Comparison of ENCODE assay signal across 14 mouse cellular contexts in the genomic region with DNA sequence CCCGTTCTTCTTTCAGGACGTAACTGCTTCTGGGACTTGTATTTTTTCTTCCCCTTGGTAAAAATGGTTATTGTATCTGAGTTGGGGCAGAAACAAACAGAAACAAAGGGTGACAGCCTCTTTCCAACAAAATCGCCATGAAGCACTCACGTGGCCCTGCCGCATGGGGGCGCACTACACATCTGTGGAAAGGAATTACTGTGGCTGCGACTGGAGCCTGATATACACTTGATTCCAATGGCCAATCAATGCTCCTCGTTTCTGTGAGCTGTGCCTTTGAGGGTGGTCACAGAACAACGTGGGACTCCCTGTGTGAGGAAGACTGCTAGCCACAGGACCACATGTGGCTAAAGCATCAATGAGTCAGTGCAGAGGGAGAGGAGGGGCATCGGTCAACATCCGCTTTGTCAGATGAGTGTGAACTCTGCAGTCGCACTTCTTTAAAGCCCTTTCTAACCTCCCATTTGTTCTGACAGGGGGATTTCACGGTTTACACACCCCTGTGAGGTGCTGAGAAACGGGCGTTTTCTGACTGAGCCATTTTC. TPM values are rescaled to one million over a fixed set of nuclear protein-coding genes. Genes with fewer than 3 reads are reported as not detected.
DNase-seq lines count a peak whose midpoint lies in the region; ATAC-seq and TF ChIP-seq lines count a peak whose summit lies in the region.
"Had no signal": no experiment of that assay in that cellular context is flagged by ENCODE, and none has a peak within 500 bp of the region (broad histone marks: within the 10 kb centered on the region; RNA-seq: fewer than 3 reads in every experiment).

No protein-coding gene starts in this region.

- H3K4me3 ChIP-seq in gastrocnemius, adult 2 months, result no peak overlapping the region
- no peak overlapping the region for H3K4me3 ChIP-seq in midbrain, postnatal 0 days (ENCODE audit: low read depth, low read length)
- no peak overlapping the region for H3K4me3 ChIP-seq in midbrain, embryonic 16.5 days (ENCODE audit: low read depth, low read length)
- no peak overlapping the region for H3K4me3 ChIP-seq in bone marrow, adult 2 months (replicated peaks; ENCODE audit: control insufficient read depth, low read depth, low read length)
- H3K4me3 ChIP-seq in stomach, postnatal 0 days (ENCODE audit: low read depth, low read length), result no peak overlapping the region
- H3K4me3 ChIP-seq: forebrain, embryonic 12.5 days; heart, embryonic 10.5 days; hindbrain, embryonic 13.5 days had no signal

- no peak overlapping the region for H3K27ac ChIP-seq in gastrocnemius, adult 2 months
- no peak overlapping the region for H3K27ac ChIP-seq in midbrain, postnatal 0 days (ENCODE audit: low read depth, low read length)
- no peak overlapping the region for H3K27ac ChIP-seq in midbrain, embryonic 16.5 days (ENCODE audit: low read length)
- no peak overlapping the region for H3K27ac ChIP-seq in bone marrow, adult 2 months (ENCODE audit: control insufficient read depth, insufficient read depth, low read depth, low read length, poor library complexity)
- H3K27ac ChIP-seq in stomach, postnatal 0 days (replicated peaks), result no peak overlapping the region
- H3K27ac ChIP-seq: forebrain, embryonic 12.5 days; heart, embryonic 10.5 days; hindbrain, embryonic 13.5 days; macrophage had no signal

- no peaks in the 10 kb centered on the region for H3K27me3 ChIP-seq in midbrain, postnatal 0 days (ENCODE audit: insufficient read depth, low read length)
- no peaks in the 10 kb centered on the region for H3K27me3 ChIP-seq in midbrain, embryonic 16.5 days (ENCODE audit: control insufficient read depth, insufficient read depth, low read depth, low read length)
- H3K27me3 ChIP-seq in stomach, postnatal 0 days (ENCODE audit: control insufficient read depth, insufficient read depth, low read length), result no peaks in the 10 kb centered on the region
- H3K27me3 ChIP-seq: forebrain, embryonic 12.5 days; hindbrain, embryonic 13.5 days had no signal

- H3K4me1 ChIP-seq in midbrain, postnatal 0 days (ENCODE audit: insufficient read depth, low read length), result no peaks in the 10 kb centered on the region
- no peaks in the 10 kb centered on the region for H3K4me1 ChIP-seq in midbrain, embryonic 16.5 days (ENCODE audit: control insufficient read depth, insufficient read depth, low read length)
- H3K4me1 ChIP-seq in bone marrow, adult 2 months (ENCODE audit: control insufficient read depth, insufficient read depth, low read length), result no peaks in the 10 kb centered on the region
- no peaks in the 10 kb centered on the region for H3K4me1 ChIP-seq in stomach, postnatal 0 days (replicated peaks; ENCODE audit: control insufficient read depth, insufficient read depth)
- H3K4me1 ChIP-seq: forebrain, embryonic 12.5 days; hindbrain, embryonic 13.5 days had no signal

- DNase-seq in gastrocnemius, adult 2 months, result no peak
- DNase-seq in gastrocnemius, adult 8-10 months (ENCODE audit: low spot score in 2 of 2), result no peak
- no peak for DNase-seq in midbrain, postnatal 0 days (ENCODE audit: low spot score)
- no peak for DNase-seq in stomach, postnatal 0 days (ENCODE audit: low spot score)
- DNase-seq in cerebellum, adult 8-10 months, result no peak
- no peak for DNase-seq in adipocyte (ENCODE audit: low spot score)
- DNase-seq: kidney, postnatal 4 days; left cerebral cortex, postnatal 4 days had no signal

- no peak for TF ChIP-seq POLR2A in bone marrow, adult 2 months (IDR thresholded peaks at IDR 0.05; ENCODE audit: borderline replicate concordance, control insufficient read depth, low read depth, low read length)

- H3K9me3 ChIP-seq in midbrain, postnatal 0 days (ENCODE audit: low read length), result no peaks in the 10 kb centered on the region
- H3K9me3 ChIP-seq in midbrain, embryonic 16.5 days (replicated peaks; ENCODE audit: control insufficient read depth, low read length, poor library complexity, severe bottlenecking), result no peaks in the 10 kb centered on the region
- no peaks in the 10 kb centered on the region for H3K9me3 ChIP-seq in stomach, postnatal 0 days (ENCODE audit: control insufficient read depth, low read length)
- H3K9me3 ChIP-seq: forebrain, embryonic 12.5 days; heart, embryonic 10.5 days; hindbrain, embryonic 13.5 days had no signal

- 69% methylated on average over 15 of the region's 15 CpGs for WGBS in midbrain, postnatal 0 days
- 75% methylated on average over 15 of the region's 15 CpGs for WGBS in midbrain, embryonic 16.5 days
- 73% methylated on average over 15 of the region's 15 CpGs for WGBS in bone marrow, adult 2 months
- WGBS in stomach, postnatal 0 days, result 72% methylated on average over 15 of the region's 15 CpGs

- TF ChIP-seq EP300 in stomach, postnatal 0 days (optimal IDR thresholded peaks at IDR 0.05), result no peak

- peaks cover 7% of the 10 kb centered on the region; the same call in 1 of the 2 replicates for H3K36me3 ChIP-seq in midbrain, postnatal 0 days (ENCODE audit: insufficient read depth, low read length)
- no peaks in the 10 kb centered on the region for H3K36me3 ChIP-seq in midbrain, embryonic 16.5 days (ENCODE audit: control insufficient read depth, insufficient read depth, low read length)
- peaks cover 12% of the 10 kb centered on the region for H3K36me3 ChIP-seq in stomach, postnatal 0 days (ENCODE audit: control insufficient read depth, insufficient read depth, low read length)
- H3K36me3 ChIP-seq: forebrain, embryonic 12.5 days had no signal

- intact Hi-C loops in gastrocnemius, adult 2 months (cut with DNase I), result no loop called here

- peak; percentile 38 for TF ChIP-seq CTCF in gastrocnemius, adult 2 months (IDR thresholded peaks at IDR 0.05)
- TF ChIP-seq CTCF in midbrain, postnatal 0 days (IDR thresholded peaks at IDR 0.05), result peak; percentile 35
- TF ChIP-seq CTCF in bone marrow, adult 2 months (IDR thresholded peaks at IDR 0.05; ENCODE audit: control insufficient read depth, insufficient read depth, low read length), result peak; percentile 33; the same call in 1 of the 2 replicates
- TF ChIP-seq CTCF in stomach, postnatal 0 days (IDR thresholded peaks at IDR 0.05; ENCODE audit: low read depth), result peak; percentile 60

- no peak for ATAC-seq in midbrain, postnatal 0 days (ENCODE audit: low FRiP score)
- ATAC-seq in midbrain, embryonic 16.5 days, result no peak
- ATAC-seq in stomach, postnatal 0 days (ENCODE audit: low FRiP score, low TSS enrichment), result no peak

- H3K9ac ChIP-seq in midbrain, postnatal 0 days (replicated peaks; ENCODE audit: low read length, poor library complexity, severe bottlenecking), result no peak overlapping the region
- H3K9ac ChIP-seq in midbrain, embryonic 16.5 days (ENCODE audit: low read depth, low read length), result no peak overlapping the region
- no peak overlapping the region for H3K9ac ChIP-seq in stomach, postnatal 0 days (ENCODE audit: low read length)
- H3K9ac ChIP-seq: forebrain, embryonic 12.5 days; hindbrain, embryonic 13.5 days had no signal

- H3K4me2 ChIP-seq in midbrain, postnatal 0 days (ENCODE audit: low read depth, low read length, poor library complexity, severe bottlenecking), result no peak overlapping the region
- no peak overlapping the region for H3K4me2 ChIP-seq in midbrain, embryonic 16.5 days (ENCODE audit: low read length)
- H3K4me2 ChIP-seq in stomach, postnatal 0 days (replicated peaks; ENCODE audit: low read depth), result no peak overlapping the region
- H3K4me2 ChIP-seq: forebrain, embryonic 12.5 days; hindbrain, embryonic 13.5 days had no signal

RNA-seq across cellular contexts. Expression of a gene that starts 39.8 kb away (rescaled TPM):
- 10 to 100 TPM; 14.2 to 20.9 TPM for total RNA-seq in gastrocnemius, adult 2 months (2021)
- 10 to 100 TPM; 16.9 to 19.4 (median 18.6) TPM for total RNA-seq in gastrocnemius, adult 8-10 months (2022)
- total RNA-seq in midbrain, postnatal 0 days (2014; rRNA removed), result 36.8 and 43.6 TPM in 2 replicates
- 36.6 and 38.3 TPM in 2 replicates for polyA plus RNA-seq in midbrain, postnatal 0 days (2015; fragmentation: Nextera tagmentation; extraction: Ambion mirVana)
- polyA plus RNA-seq in midbrain, embryonic 16.5 days (2015; fragmentation: Nextera tagmentation; extraction: Ambion mirVana), result 57.5 and 59.9 TPM in 2 replicates
- 5.1 and 5.9 TPM in 2 replicates for polyA plus RNA-seq in bone marrow, adult 2 months (2011; ENCODE audit: insufficient read depth, insufficient read length, low replicate concordance, missing spikeins)
- 10.7 and 11.2 TPM in 2 replicates for polyA plus RNA-seq in stomach, postnatal 0 days (2015; fragmentation: Nextera tagmentation; extraction: Ambion mirVana)

RNA-seq across cellular contexts. Expression of a gene that starts 39.9 kb away (rescaled TPM):
- total RNA-seq in gastrocnemius, adult 2 months (2021), result 10 to 100 TPM; 13.0 to 13.1 TPM
- total RNA-seq in gastrocnemius, adult 8-10 months (2022), result 10 to 100 TPM; 11.3 to 15.0 (median 13.3) TPM
- 45.6 and 47.2 TPM in 2 replicates for total RNA-seq in midbrain, postnatal 0 days (2014; rRNA removed)
- 15.7 and 16.9 TPM in 2 replicates for polyA plus RNA-seq in midbrain, postnatal 0 days (2015; fragmentation: Nextera tagmentation; extraction: Ambion mirVana)
- 17.6 and 17.8 TPM in 2 replicates for polyA plus RNA-seq in midbrain, embryonic 16.5 days (2015; fragmentation: Nextera tagmentation; extraction: Ambion mirVana)
- polyA plus RNA-seq in bone marrow, adult 2 months (2011; ENCODE audit: insufficient read depth, insufficient read length, low replicate concordance, missing spikeins), result 6.1 and 11.2 TPM in 2 replicates
- 4.6 and 5.7 TPM in 2 replicates for polyA plus RNA-seq in stomach, postnatal 0 days (2015; fragmentation: Nextera tagmentation; extraction: Ambion mirVana)

RNA-seq across cellular contexts. Expression of a gene that starts 58.4 kb away (rescaled TPM):
- 1 to 10 TPM; 3.0 to 8.3 TPM for total RNA-seq in gastrocnemius, adult 2 months (2021)
- 1 to 10 TPM; 2.8 to 6.0 (median 3.4) TPM for total RNA-seq in gastrocnemius, adult 8-10 months (2022)
- 29.4 and 30.4 TPM in 2 replicates for total RNA-seq in midbrain, postnatal 0 days (2014; rRNA removed)
- 26.4 and 29.5 TPM in 2 replicates for polyA plus RNA-seq in midbrain, postnatal 0 days (2015; fragmentation: Nextera tagmentation; extraction: Ambion mirVana)
- 22.3 and 26.2 TPM in 2 replicates for polyA plus RNA-seq in midbrain, embryonic 16.5 days (2015; fragmentation: Nextera tagmentation; extraction: Ambion mirVana)
- 3.4 and 9.0 TPM in 2 replicates for polyA plus RNA-seq in bone marrow, adult 2 months (2011; ENCODE audit: insufficient read depth, insufficient read length, low replicate concordance, missing spikeins)
- 124 and 126 TPM in 2 replicates for polyA plus RNA-seq in stomach, postnatal 0 days (2015; fragmentation: Nextera tagmentation; extraction: Ambion mirVana)
- polyA plus RNA-seq: macrophage had no signal
